In the genomic region with DNA sequence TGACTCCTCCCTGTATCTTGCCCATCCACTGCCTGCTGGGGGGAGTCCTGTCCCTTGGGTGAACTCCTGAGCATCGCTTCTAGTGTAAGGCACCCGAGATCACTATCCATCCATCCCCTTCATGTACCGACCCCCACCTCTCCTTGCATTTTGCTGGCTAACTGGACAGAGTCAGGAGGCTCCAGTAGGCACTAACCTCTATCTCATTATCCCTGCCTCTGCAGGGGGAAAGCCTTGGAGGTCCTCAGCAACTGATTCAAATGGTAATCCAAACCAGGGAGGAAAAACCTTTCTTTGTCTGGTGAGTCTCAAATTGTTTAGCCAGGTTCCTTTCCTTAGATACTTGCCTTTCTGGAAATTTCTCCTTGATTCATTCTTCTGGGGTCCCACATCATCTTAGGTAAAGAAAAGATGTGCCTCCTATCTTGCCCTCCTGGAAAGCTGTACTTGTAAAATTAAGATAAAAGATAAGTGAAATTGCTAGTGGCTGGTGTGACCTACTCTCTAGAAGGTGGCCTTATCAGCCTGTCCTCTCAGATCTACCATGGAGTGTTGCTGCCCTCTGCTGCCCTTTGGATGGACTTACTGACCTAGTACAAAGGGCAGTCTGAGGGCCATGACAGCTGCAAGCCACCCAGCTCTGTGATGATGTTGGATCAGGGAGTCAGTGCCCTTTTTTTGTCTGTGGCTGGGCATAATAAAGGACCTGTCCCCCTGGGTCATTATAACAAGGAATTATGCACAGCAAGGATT, we compare ENCODE assay signal across 1 mouse cellular context.
TF ChIP-seq lines count a peak whose summit lies in the region.

No protein-coding gene starts in this region.

TF ChIP-seq in myocyte, 11 proteins besides CTCF, POLR2A, EP300 and RAD21 (continued from another document):
- TF ChIP-seq TCF3 (IDR thresholded peaks at IDR 0.05; ENCODE audit: insufficient read length, low read depth) (no peak), REST (IDR thresholded peaks at IDR 0.05; ENCODE audit: insufficient read depth, insufficient read length) (no peak), MYOG (IDR thresholded peaks at IDR 0.05; ENCODE audit: control insufficient read depth in 1 of 3, insufficient read depth in 1 of 3, insufficient read length in 2 of 3, low read depth in 2 of 3) (peak; percentile 77 to 90 (median 87)), SRF (IDR thresholded peaks at IDR 0.05; ENCODE audit: control insufficient read depth, insufficient read length, low read depth) (no peak), MAX (IDR thresholded peaks at IDR 0.05; ENCODE audit: low read depth) (no peak), E2F4 (IDR thresholded peaks at IDR 0.05; ENCODE audit: insufficient read depth) (no peak), USF1 (IDR thresholded peaks at IDR 0.05; ENCODE audit: low read depth) (no peak), POLR2AphosphoS2 (IDR thresholded peaks at IDR 0.05; ENCODE audit: insufficient read length, low read depth) (no peak), TCF12 (IDR thresholded peaks at IDR 0.05; ENCODE audit: insufficient read depth, poor library complexity, severe bottlenecking) (no peak), MYOD1 (IDR thresholded peaks at IDR 0.05; ENCODE audit: control insufficient read depth in 1 of 3, insufficient read length in 2 of 3, low read depth in 2 of 3) (peak; percentile 81 to 91 (median 87))
